Mouse (Mus musculus) heart, adult 10 weeks (tissue): ENCODE data around the gene Btk. TPM values are rescaled to one million over a fixed set of nuclear protein-coding genes. Genes with fewer than 3 reads are reported as not detected.

ENCODE experiments used
- polyA plus RNA-seq: library from polyadenylated mRNA; stranded (reverse); fragments of 350-450 nt; fragmentation: Illumina TruSeq; extraction: RNeasy Lipid Tissue Mini Kit (QIAGEN cat#74804); gene quantifications from one replicate; pipeline ENCODE4 v1.2.3, GENCODE M21; 2014; ENCODE audit warnings: low read depth, low replicate concordance

The Btk gene
- 0.81 TPM for polyA plus RNA-seq

GRCm38 (mm10) chrX:134582888-134583669 is at the start of gene Btk:
TSS of gene Btk (minus strand) at chrX:134583570.

DNA sequence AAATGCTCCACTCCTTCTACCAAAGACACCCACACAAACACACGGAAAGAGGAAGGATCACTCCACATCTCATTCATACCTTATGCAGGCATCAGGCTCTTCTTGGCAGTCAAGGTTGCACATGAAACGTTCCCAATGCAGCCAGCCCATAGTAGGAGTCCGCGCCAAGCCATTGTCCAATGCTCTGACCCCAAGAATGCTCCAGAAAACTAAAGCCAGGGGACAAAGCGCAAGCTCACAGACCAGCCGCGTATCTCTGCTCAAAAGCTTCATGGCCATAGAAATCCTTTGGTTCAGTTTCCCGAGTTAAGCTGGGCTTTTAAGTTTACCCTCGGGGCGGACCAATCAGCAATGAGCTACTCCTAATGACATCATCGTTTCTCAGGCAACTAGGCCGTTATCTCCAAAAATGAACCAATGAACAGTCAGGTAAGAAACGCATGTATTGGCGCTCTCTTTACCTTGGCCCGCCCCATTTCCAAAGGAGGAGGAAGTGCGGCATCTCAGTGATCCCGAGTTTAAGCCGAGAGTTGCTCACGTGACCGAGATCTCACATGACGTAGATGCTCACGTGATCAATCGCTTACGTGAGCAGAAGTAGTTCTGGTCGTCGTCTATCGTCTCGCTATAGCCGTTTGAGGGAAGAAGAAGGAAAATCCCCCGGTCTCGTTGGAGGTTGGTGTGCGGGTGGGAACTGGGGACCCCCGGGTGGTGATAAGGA is 17.4 kb upstream of the Btk start, which contains the start of the genes Gla and Hnrnph2:
Gene Gla (minus strand): TSS at position 467 of the 721 bp plus-strand sequence.
Gene Hnrnph2 (plus strand): TSS at position 521 of the 721 bp plus-strand sequence.

DNA sequence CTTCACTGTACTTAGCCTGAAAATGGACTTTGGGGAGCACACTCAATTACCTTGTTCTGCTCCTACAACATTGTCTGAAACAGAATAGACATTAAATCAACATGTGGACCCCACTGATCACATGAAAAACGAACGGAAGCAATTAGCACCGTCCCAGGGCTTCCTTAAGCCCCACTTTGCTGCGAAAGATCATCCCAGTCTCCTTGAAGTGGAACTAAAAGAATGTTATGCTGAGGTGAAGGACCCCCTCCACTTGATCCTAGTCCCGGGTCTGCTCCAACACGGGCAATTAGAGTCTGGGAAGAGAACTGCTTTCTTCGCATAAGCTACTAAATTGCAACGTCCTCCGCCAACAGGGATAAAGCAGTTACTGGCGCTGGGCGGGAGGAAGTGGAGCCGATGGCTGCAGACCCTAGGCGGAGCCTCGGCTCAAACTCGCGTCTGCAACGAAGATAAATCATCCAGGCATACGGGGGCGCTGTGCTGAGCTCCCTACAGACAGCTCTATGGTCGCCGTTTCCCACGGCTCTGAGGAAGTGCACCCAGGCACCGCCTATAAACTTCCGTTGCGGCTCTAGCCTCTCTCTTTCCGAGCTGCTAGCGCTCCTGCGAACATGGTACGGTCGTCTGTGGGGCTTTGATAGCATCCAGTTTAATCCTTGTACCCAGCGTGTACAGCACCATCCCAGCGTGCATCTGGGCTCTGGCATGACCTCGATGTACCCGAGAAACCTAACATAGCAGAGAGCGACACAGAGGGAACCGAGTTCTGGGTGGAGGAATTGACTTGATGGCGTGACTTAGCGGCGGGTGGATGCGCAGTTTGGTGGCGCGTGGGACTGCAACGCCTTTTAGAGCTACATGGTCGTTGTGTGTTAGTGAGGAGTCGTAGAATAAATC is 2.0 kb upstream of the Btk start, which contains the start of gene Rpl36a:
Gene Rpl36a (plus strand): TSS at position 552 of the 900 bp plus-strand sequence.

DNA sequence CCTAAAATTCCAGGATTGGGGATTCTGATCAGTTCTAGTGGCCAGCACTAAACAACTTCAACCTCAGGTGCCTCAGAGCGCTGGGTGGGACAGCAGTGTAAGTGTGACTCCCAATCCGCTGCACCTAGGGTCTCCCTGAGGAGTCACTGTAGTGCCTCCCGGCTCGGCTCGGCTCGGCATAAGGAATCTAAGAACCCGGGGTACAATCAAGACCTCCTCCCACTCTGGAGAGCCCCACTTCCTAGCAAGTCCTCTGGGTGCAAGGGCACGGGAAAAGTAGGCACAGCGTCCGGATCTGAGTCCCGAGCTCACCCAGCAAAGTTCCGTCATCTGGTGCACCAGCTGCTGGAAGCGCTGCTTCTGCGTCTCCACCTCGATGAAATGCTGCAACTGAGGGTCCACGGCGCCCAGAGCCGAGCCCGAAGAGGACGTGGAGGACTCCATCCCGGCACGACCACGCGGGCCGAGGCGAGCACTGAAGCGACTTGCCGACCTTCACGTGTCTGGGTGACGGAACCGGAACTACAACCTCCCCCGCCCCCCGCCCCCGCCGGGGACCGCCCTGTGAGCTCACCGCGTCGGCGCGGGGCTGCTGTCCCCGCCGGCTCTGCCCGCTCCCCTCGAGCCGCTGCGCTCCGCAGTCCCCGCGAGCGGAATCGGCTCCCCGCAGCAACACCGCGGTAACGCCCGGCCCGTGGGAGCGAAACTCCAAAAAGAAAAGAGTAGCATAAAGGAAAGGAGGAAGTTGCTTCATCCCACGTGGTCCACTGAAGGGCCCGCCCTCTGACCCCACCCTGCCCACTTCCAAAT is 42.0 kb downstream of the Btk start, which contains the start of gene Timm8a1:
Gene Timm8a1 (minus strand): TSS at position 721 of the 810 bp plus-strand sequence.

Other genes starting within 250 kb of the Btk start
- gene Drp2, start 179.0 kb downstream of the Btk start, polyA plus RNA-seq, result 0.37 TPM
- gene Taf7l, start 107.1 kb downstream of the Btk start, polyA plus RNA-seq, result not detected
- gene Timm8a1, start 41.7 kb downstream of the Btk start, polyA plus RNA-seq, result 25.5 TPM
- 448 TPM for gene Rpl36a, start 2.1 kb upstream of the Btk start, polyA plus RNA-seq
- gene Gla, start 17.6 kb upstream of the Btk start, polyA plus RNA-seq, result 2.3 TPM
- gene Hnrnph2, start 17.6 kb upstream of the Btk start, polyA plus RNA-seq, result 76.1 TPM
- gene Armcx4, start 102.9 kb upstream of the Btk start, polyA plus RNA-seq, result 4.9 TPM
- 5.9 TPM for gene Armcx1, start 134.4 kb upstream of the Btk start, polyA plus RNA-seq
- 1.4 TPM for gene Armcx6, start 167.8 kb upstream of the Btk start, polyA plus RNA-seq
- 24.4 TPM for gene Armcx3, start 173.0 kb upstream of the Btk start, polyA plus RNA-seq
- gene Armcx2, start 225.7 kb upstream of the Btk start, polyA plus RNA-seq, result 9.6 TPM